Mouse (Mus musculus) urinary bladder, adult 18-20 months (tissue): ENCODE results near the gene Stag1.
A peak's percentile ranks its signal among the peaks of the same experiment; 100 is the strongest.

ENCODE experiments used
- DNase-seq, 2 experiments: peaks; one replicate each; pipeline ENCODE4 v3.0.0; 2022; ENCODE audit warnings: low spot score in 2 of 2, mixed read lengths in 2 of 2

The Stag1 gene

GRCm38 (mm10) chr9:100951481-100951880 lies 353.9 kb downstream of the Stag1 start:
- peak; percentile 35 to 56 for DNase-seq

GRCm38 (mm10) chr9:100962903-100963427 lies 365.4 kb downstream of the Stag1 start:
- DNase-seq: no peak

- DNase-seq: no peak
Observed at GRCm38 (mm10) chr9:100963428-100963912, 365.9 kb downstream of the Stag1 start.

- DNase-seq: no peak
Observed at GRCm38 (mm10) chr9:100964106-100964505, 366.5 kb downstream of the Stag1 start.

GRCm38 (mm10) chr9:100969461-100969860 lies 371.9 kb downstream of the Stag1 start:
- no peak for DNase-seq

- no peak for DNase-seq
Observed at GRCm38 (mm10) chr9:100978666-100979065, 381.1 kb downstream of the Stag1 start.

GRCm38 (mm10) chr9:100979260-100979659 lies 381.7 kb downstream of the Stag1 start:
- no peak for DNase-seq

- DNase-seq: no peak
Observed at GRCm38 (mm10) chr9:100982786-100983185, 385.2 kb downstream of the Stag1 start.

GRCm38 (mm10) chr9:100984381-100985310 lies 387.0 kb downstream of the Stag1 start:
- no peak for DNase-seq

- DNase-seq: no peak
Observed at GRCm38 (mm10) chr9:100987006-100987405, 389.4 kb downstream of the Stag1 start.

GRCm38 (mm10) chr9:100987850-100988249 lies 390.3 kb downstream of the Stag1 start:
- DNase-seq: no peak

GRCm38 (mm10) chr9:100990609-100991008 lies 393.0 kb downstream of the Stag1 start:
- DNase-seq: no peak

GRCm38 (mm10) chr9:100991321-100991720 lies 393.7 kb downstream of the Stag1 start:
- DNase-seq: no peak

- DNase-seq: no peak
Observed at GRCm38 (mm10) chr9:100992191-100992590, 394.6 kb downstream of the Stag1 start.

- DNase-seq: no peak
Observed at GRCm38 (mm10) chr9:100993937-100994336, 396.3 kb downstream of the Stag1 start.

GRCm38 (mm10) chr9:100997138-100997537 lies 399.5 kb downstream of the Stag1 start:
- no peak for DNase-seq

- no peak for DNase-seq
Observed at GRCm38 (mm10) chr9:101002053-101002452, 404.5 kb downstream of the Stag1 start.

GRCm38 (mm10) chr9:101002841-101003240 lies 405.2 kb downstream of the Stag1 start:
- no peak for DNase-seq

- no peak for DNase-seq
Observed at GRCm38 (mm10) chr9:101003302-101003701, 405.7 kb downstream of the Stag1 start.

GRCm38 (mm10) chr9:101005866-101006265 lies 408.3 kb downstream of the Stag1 start:
- peak; percentile 11 to 18 for DNase-seq
